Mouse (Mus musculus): ENCODE results near the gene Syf2.
A peak's percentile ranks its signal among the peaks of the same experiment; 100 is the strongest.

Syf2 gene

GRCm38 (mm10) chr4:134923258-134924018 is 7.3 kb upstream of the Syf2 start, which contains the start of gene Rsrp1:
TSS of gene Rsrp1 (plus strand) at chr4:134923592.
- DNase-seq (ENCODE audit: low spot score in 2 of 2) = peak; percentile 94 to 96

GRCm38 (mm10) chr4:134924019-134924741 is 6.5 kb upstream of the Syf2 start:
- DNase-seq (ENCODE audit: low spot score in 2 of 2) = peak; percentile 48 to 62

- no peak for DNase-seq (ENCODE audit: low spot score in 2 of 2)
Observed at GRCm38 (mm10) chr4:134925206-134925605, 5.5 kb upstream of the Syf2 start.

- no peak for DNase-seq (ENCODE audit: low spot score in 2 of 2)
Observed at GRCm38 (mm10) chr4:134927815-134928463, 2.8 kb upstream of the Syf2 start.

- DNase-seq (ENCODE audit: low spot score in 2 of 2) = no peak
Observed at GRCm38 (mm10) chr4:134928464-134928836, 2.2 kb upstream of the Syf2 start.

- DNase-seq (ENCODE audit: low spot score in 2 of 2) = no peak
Observed at GRCm38 (mm10) chr4:134929536-134929935, 1.2 kb upstream of the Syf2 start.

- no peak for DNase-seq (ENCODE audit: low spot score in 2 of 2)
Observed at GRCm38 (mm10) chr4:134930190-134930589, 508 bp upstream of the Syf2 start.

GRCm38 (mm10) chr4:134937240-134938176 is 6.8 kb downstream of the Syf2 start:
- no peak for DNase-seq (ENCODE audit: low spot score in 2 of 2)

GRCm38 (mm10) chr4:134939900-134940299 is 9.2 kb downstream of the Syf2 start:
- no peak for DNase-seq (ENCODE audit: low spot score in 2 of 2)

GRCm38 (mm10) chr4:134943758-134944538 is 13.2 kb downstream of the Syf2 start:
- no peak for DNase-seq (ENCODE audit: low spot score in 2 of 2)

GRCm38 (mm10) chr4:134946024-134946744 is 15.5 kb downstream of the Syf2 start:
- peak; percentile 33 to 65 for DNase-seq (ENCODE audit: low spot score in 2 of 2)

GRCm38 (mm10) chr4:134950518-134951091 is 19.9 kb downstream of the Syf2 start:
- no peak for DNase-seq (ENCODE audit: low spot score in 2 of 2)

- no peak for DNase-seq (ENCODE audit: low spot score in 2 of 2)
Observed at GRCm38 (mm10) chr4:134954461-134954860, 23.8 kb downstream of the Syf2 start.

GRCm38 (mm10) chr4:134955196-134955595 is 24.5 kb downstream of the Syf2 start:
- no peak for DNase-seq (ENCODE audit: low spot score in 2 of 2)

GRCm38 (mm10) chr4:134955845-134956244 is 25.1 kb downstream of the Syf2 start:
- peak in 1 of 2 experiments; percentile 22 for DNase-seq (ENCODE audit: low spot score in 2 of 2)

GRCm38 (mm10) chr4:134956328-134956727 is 25.6 kb downstream of the Syf2 start:
- peak; percentile 44 to 76 for DNase-seq (ENCODE audit: low spot score in 2 of 2)

- peak; percentile 52 to 68 for DNase-seq (ENCODE audit: low spot score in 2 of 2)
Observed at GRCm38 (mm10) chr4:134963021-134963776, 32.5 kb downstream of the Syf2 start.

- no peak for DNase-seq (ENCODE audit: low spot score in 2 of 2)
Observed at GRCm38 (mm10) chr4:134967887-134968604, 37.3 kb downstream of the Syf2 start.
